Mouse (Mus musculus) neural tube, embryonic 12.5 days (tissue): ENCODE data around the gene Gm11060. TPM values are rescaled to one million over a fixed set of nuclear protein-coding genes. Genes with fewer than 3 reads are reported as not detected.

ENCODE experiments used
- ATAC-seq: fragments of 200-750 bp; cut with Nextera tagmentation; 2 replicates; pipeline ENCODE4 v1.8.0; 2017; ENCODE audit warnings: low read depth, mild to moderate bottlenecking, moderate TSS enrichment, moderate library complexity; ENCODE audit not compliant: low FRiP score
- H3K27ac ChIP-seq: fragments of 300-500 bp; sonication (generic); 2 replicates; pipeline ENCODE4 v1.5.1; 2016
- H3K27me3 ChIP-seq: fragments of 300-500 bp; sonication (generic); replicated peaks from 2 replicates; pipeline ENCODE4 v1.6.1; 2016; ENCODE audit warnings: mild to moderate bottlenecking
- H3K36me3 ChIP-seq: fragments of 300-500 bp; sonication (generic); 2 replicates; pipeline ENCODE4 v1.6.1; 2016; ENCODE audit warnings: mild to moderate bottlenecking
- H3K4me1 ChIP-seq: fragments of 300-500 bp; sonication (generic); 2 replicates; pipeline ENCODE4 v1.6.1; 2016
- H3K4me2 ChIP-seq: fragments of 300-500 bp; sonication (generic); replicated peaks from 2 replicates; pipeline ENCODE4 v1.6.1; 2016; ENCODE audit warnings: mild to moderate bottlenecking
- H3K4me3 ChIP-seq: fragments of 300-500 bp; sonication (generic); 2 replicates; pipeline ENCODE4 v1.5.1; 2016
- H3K9ac ChIP-seq: fragments of 300-500 bp; sonication (generic); 2 replicates; pipeline ENCODE4 v1.6.1; 2016; ENCODE audit warnings: mild to moderate bottlenecking
- H3K9me3 ChIP-seq: fragments of 300-500 bp; sonication (generic); 2 replicates; pipeline ENCODE4 v1.6.1; 2016; ENCODE audit warnings: mild to moderate bottlenecking
- WGBS: fragments of 180-500 bp; shearing (Covaris S2); methylation state at CpG from one replicate; pipeline ENCODE4 v1.1.7; 2016; 5-methylcytosine and 5-hydroxymethylcytosine counted together
- polyA plus RNA-seq: library from polyadenylated mRNA; unstranded; fragments of >200 nt; fragmentation: Nextera tagmentation; extraction: Ambion mirVana; gene quantifications from 2 replicates; pipeline ENCODE4 v1.2.1, GENCODE M21; 2016

Gm11060 gene
- polyA plus RNA-seq = not detected in 2 replicates

DNA sequence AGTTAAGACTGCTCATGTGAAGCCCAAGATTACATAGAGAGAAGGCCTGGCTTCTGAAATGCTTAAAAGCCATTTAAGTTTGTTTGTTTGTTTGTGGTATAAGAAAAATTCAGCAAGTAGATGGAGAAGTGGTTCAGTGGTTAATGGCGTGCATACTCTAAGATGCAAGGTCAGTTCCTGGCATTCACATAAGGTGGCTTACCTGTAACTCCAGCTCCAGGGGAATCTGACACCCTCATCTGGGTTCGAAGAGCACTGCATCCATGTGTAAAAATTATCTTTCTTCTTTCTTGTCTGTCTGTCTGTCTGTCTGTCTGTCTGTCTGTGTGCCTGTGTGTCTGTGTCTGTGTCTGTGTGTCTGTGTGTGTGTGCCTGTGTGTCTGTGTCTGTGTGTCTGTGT lies at the start of gene Gm11060:
Gene Gm11060 (plus strand): TSS at position 301 of the 400 bp plus-strand sequence.
- no peak for ATAC-seq
- Histone ChIP-seq H3K27ac (no peak within 1 kb of the TSS), H3K27me3 (no peaks in the 10 kb centered on the region), H3K9me3 (no peaks in the 10 kb centered on the region), H3K4me1 (peaks cover 27% of the 10 kb centered on the region), H3K4me3 (no peak within 1 kb of the TSS), H3K9ac (no peak within 1 kb of the TSS), H3K4me2 (no peak within 1 kb of the TSS), H3K36me3 (no peaks in the 10 kb centered on the region)
- 89% methylated on average over 2 of the region's 2 CpGs for whole genome bisulfite sequencing

DNA sequence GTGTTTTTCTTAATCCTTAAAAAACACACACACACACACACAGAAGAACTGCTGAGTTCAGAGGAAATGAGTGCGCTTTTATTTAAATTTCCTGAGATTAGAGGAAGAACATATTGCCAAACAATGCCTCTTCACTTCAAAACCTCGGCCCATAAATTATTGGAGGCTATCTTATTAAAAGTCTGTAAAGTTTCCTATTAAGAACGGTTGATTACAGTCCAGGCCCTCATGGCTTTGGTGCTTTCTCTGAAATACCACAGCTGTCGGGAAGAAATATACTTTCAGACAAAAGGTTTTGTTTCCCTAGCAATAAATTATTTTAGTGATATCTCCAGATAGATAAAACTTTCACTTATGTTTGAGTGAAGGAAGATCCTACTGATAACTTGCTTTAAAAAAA lies 48.7 kb upstream of the Gm11060 start:
- Histone ChIP-seq H3K4me2 (no peak overlapping the region), H3K27ac (no peak overlapping the region), H3K4me1 (no peaks in the 10 kb centered on the region), H3K9ac (no peak overlapping the region), H3K9me3 (no peaks in the 10 kb centered on the region), H3K4me3 (no peak overlapping the region), H3K36me3 (no peaks in the 10 kb centered on the region), H3K27me3 (no peaks in the 10 kb centered on the region)
- ATAC-seq = no peak
- WGBS = 39% methylated on average over 4 of the region's 4 CpGs

DNA sequence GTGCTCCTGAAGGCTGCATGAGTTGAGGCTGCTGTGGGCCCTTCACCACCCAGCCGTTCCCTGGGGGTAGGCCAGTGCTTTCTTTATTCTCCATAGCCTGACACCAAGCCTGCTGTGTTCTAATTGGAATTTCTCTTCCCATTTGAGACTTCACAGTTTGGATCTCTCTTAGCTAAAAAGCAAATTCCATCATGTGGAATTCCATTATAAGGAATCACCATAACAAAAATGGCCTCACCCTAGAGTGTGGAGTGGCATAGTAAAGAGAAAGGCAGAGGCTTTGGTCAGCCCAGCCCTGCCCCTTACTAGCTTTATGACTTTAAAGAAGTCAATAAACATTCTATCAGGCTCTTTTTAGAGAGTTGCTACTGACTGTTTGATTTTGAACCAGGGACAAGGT lies 43.5 kb upstream of the Gm11060 start:
- Histone ChIP-seq H3K9me3 (no peaks in the 10 kb centered on the region), H3K36me3 (no peaks in the 10 kb centered on the region), H3K4me1 (no peaks in the 10 kb centered on the region), H3K4me3 (no peak overlapping the region), H3K9ac (no peak overlapping the region), H3K27me3 (no peaks in the 10 kb centered on the region), H3K4me2 (no peak overlapping the region), H3K27ac (no peak overlapping the region)
- WGBS = 57% methylated on average over 1 of the region's 1 CpGs
- no peak for ATAC-seq

DNA sequence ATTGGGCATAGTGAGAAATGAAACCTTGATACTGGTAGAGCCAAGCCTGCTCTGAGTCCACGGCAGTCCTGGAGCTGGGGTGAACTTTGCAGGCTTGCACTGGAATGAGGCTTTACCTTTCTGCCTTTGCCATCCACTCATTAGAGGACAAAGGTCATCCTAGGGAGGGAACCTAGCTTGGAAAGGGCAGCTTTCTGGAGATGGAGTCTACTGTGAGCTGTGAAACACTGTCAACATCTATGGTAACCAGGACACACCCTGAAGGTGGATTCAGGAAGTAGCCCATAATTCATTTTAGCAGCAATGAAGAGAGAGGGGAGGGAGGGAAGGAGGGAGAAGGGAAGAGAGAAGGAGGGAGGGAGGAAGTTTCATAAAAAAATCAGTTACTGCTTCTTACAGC lies 36.3 kb upstream of the Gm11060 start:
- Histone ChIP-seq H3K36me3 (no peaks in the 10 kb centered on the region), H3K27ac (no peak overlapping the region), H3K4me2 (no peak overlapping the region), H3K9ac (no peak overlapping the region), H3K27me3 (no peaks in the 10 kb centered on the region), H3K4me1 (no peaks in the 10 kb centered on the region), H3K9me3 (no peaks in the 10 kb centered on the region), H3K4me3 (no peak overlapping the region)
- 85% methylated on average over 1 of the region's 1 CpGs for WGBS
- no peak for ATAC-seq

DNA sequence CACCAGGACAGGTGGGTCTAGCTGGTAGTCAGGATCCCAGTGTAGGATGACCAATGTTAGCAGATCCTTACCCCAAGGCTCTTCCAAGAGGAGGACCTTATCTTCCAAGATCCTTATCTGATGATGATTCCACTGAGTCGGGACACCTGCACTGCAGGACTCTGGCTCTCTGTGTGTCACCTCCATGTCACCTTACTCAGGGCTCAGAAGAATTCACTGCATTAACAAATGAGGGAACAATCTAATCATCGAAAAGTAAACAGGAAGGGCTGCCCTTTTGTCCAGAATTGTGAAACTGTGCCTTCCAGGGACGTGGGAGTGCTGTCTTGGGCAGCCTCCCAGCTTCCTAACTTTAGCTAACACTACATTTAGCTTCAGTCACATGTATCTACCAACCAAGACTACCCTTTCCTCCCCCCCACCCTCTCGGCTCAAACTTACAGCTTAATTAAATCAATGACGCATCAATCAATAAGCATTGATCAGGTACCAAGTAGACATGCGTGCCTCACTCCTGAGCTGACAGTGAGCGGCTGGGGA lies 33.2 kb upstream of the Gm11060 start:
- no peak for ATAC-seq
- no peaks in the 10 kb centered on the region for H3K27me3 ChIP-seq
- no peak overlapping the region for H3K4me2 ChIP-seq
- H3K9me3 ChIP-seq = no peaks in the 10 kb centered on the region
- H3K9ac ChIP-seq = no peak overlapping the region
- 85% methylated on average over 7 of the region's 7 CpGs for WGBS
- H3K27ac ChIP-seq = no peak overlapping the region
- no peaks in the 10 kb centered on the region for H3K4me1 ChIP-seq
- H3K4me3 ChIP-seq = no peak overlapping the region
- no peaks in the 10 kb centered on the region for H3K36me3 ChIP-seq

DNA sequence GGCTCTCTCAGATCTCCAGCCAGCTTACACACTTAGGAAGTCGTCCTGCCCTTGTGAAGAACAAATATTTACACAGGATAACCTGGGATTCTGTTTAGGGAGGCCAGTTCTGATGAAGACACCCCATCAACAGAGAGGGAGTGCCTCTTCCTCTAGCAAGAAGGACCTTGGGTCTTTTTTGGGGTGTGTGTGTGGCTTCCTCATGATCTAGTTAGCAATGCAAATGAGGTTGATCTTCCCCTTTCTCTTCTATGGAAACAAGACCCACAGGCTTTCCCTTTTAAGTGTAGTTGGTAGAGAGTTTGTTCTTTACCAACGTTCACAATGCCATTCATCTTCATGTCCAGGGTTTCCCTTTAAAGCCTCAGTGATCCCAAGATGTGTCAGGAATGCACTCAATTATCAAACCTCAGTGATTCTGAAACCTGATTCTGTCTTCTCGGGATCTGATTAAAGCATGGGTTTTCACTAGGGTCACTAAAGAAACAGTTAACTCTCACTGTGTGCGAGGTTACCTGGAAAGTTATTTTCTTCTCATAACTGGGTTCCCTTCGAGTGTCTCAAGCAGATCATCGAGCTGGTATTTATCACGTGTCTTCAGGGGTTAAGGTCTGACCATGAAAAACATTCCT lies 29.0 kb upstream of the Gm11060 start:
- H3K4me2 ChIP-seq = no peak overlapping the region
- no peaks in the 10 kb centered on the region for H3K9me3 ChIP-seq
- no peaks in the 10 kb centered on the region for H3K36me3 ChIP-seq
- no peak overlapping the region for H3K27ac ChIP-seq
- H3K9ac ChIP-seq = no peak overlapping the region
- ATAC-seq = no peak
- H3K4me1 ChIP-seq = no peaks in the 10 kb centered on the region
- no peak overlapping the region for H3K4me3 ChIP-seq
- WGBS = 61% methylated on average over 7 of the region's 7 CpGs
- H3K27me3 ChIP-seq = no peaks in the 10 kb centered on the region

DNA sequence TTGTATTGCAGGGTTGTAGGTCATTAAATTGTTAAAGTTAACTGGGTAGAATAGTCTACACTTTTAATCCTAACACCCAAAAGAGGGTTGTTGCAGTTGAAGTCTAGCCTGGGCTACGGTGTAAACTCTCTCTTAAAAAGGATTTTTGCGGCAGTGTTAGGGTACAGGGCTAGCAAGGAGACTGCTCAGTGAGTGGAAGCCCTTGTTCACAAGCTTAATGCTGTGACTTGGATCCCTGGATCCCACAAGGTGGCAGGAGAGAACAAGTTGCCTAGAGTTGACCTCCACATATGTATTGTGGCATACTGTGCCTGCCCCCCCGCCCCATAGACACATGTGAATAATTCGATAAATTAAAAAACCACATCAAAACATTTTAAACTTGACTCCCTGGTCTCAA lies 19.3 kb upstream of the Gm11060 start:
- no peaks in the 10 kb centered on the region for H3K27me3 ChIP-seq
- H3K4me2 ChIP-seq = no peak overlapping the region
- H3K4me3 ChIP-seq = no peak overlapping the region
- no peak for ATAC-seq
- H3K9ac ChIP-seq = no peak overlapping the region
- H3K9me3 ChIP-seq = no peaks in the 10 kb centered on the region
- WGBS = 81% methylated on average over 4 of the region's 4 CpGs
- H3K36me3 ChIP-seq = no peaks in the 10 kb centered on the region
- no peaks in the 10 kb centered on the region for H3K4me1 ChIP-seq
- H3K27ac ChIP-seq = no peak overlapping the region

DNA sequence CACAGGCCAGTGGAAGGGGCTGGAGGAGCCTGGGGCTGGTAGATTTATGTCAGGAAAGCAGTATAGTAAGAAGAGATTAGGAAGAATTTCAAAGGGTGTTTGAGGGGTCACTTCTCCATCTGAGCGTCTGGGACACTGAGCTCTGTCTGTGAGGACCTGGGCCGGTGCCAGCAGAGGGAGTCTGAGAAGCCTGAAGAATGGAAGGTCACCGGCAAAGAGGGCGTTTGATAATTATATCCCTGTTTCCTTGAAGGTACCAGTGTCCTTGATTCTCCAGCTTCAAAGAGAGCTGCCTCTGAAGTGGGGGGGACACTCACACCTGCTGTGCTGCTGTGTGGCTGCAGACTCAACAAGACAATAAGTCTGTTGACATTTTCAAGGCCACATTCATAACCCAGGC lies 17.6 kb upstream of the Gm11060 start:
- Histone ChIP-seq H3K9ac (no peak overlapping the region), H3K36me3 (no peaks in the 10 kb centered on the region), H3K4me3 (no peak overlapping the region), H3K4me2 (no peak overlapping the region), H3K27ac (no peak overlapping the region), H3K9me3 (no peaks in the 10 kb centered on the region), H3K4me1 (no peaks in the 10 kb centered on the region), H3K27me3 (no peaks in the 10 kb centered on the region)
- ATAC-seq = no peak
- 40% methylated on average over 4 of the region's 4 CpGs for WGBS

DNA sequence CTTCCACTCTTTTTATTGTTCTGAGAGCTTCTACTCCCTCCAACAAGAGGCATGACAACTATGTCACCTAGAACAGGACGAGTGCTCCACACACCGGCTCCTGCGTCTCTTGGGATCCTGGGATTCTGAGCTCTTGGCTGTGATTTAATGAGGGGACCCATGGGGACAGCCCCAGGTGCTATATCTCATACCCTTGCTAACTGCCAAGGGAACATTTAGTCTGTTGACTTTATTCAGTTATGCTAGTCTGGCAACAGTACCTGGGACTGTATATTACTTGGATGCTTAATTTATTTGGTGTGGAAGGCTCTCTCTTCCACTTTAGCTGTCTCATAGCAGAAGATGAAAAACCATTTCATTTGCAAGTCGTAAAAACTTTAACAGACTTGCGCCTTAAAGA lies 16.0 kb upstream of the Gm11060 start:
- Histone ChIP-seq H3K9ac (no peak overlapping the region), H3K27me3 (no peaks in the 10 kb centered on the region), H3K4me1 (no peaks in the 10 kb centered on the region), H3K4me2 (no peak overlapping the region), H3K4me3 (no peak overlapping the region), H3K27ac (no peak overlapping the region), H3K9me3 (no peaks in the 10 kb centered on the region), H3K36me3 (no peaks in the 10 kb centered on the region)
- no peak for ATAC-seq
- WGBS = 74% methylated on average over 5 of the region's 5 CpGs

DNA sequence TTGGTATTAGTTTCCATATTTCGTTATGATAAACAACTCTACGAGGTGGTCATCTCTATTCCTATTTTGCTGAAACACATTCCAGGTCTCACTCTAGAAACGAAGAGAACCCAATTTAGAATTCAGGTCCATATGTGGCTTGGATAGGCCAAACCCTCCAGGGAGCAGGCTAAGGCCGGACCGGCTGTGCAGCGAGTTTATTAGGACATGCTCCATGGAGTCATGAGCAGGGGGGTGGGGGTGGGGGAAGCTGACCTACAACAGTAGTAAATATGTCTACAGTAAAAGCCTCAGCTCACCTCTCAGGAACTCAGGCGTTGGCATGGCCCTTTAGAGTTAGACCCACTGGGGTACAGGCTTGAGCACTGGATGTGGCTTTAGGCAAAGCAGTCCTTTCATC lies 14.7 kb upstream of the Gm11060 start:
- no peak overlapping the region for H3K27ac ChIP-seq
- WGBS = 82% methylated on average over 7 of the region's 7 CpGs

DNA sequence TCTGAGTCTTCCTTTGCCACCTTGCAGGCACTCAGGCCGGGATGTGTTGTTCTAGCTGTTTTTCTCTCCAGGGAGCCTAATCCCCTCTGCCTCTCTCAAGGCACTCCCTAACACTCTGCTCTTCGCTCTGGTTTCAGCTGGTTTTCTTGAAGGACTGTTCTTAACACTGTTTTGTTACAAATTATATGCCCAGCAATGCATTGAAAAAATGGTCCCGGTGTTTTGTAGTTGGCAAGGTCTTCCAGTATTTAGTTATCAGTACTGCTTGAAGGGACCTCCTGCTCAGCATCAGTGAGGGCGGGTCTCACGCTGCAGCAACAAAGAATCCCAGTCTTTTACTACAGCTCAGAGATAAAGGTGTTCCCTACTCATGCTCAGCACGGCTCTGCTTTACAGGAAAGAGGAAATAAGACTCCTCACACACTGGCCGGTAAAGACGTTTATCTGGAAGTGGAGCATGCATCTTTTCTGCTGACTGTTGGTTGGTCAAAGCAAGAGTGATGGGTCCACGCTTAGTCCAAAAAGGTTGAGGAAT lies 9.5 kb upstream of the Gm11060 start:
- no peak for ATAC-seq
- no peak overlapping the region for H3K9ac ChIP-seq
- no peak overlapping the region for H3K4me2 ChIP-seq
- H3K36me3 ChIP-seq = no peaks in the 10 kb centered on the region
- no peaks in the 10 kb centered on the region for H3K4me1 ChIP-seq
- no peaks in the 10 kb centered on the region for H3K9me3 ChIP-seq
- H3K27me3 ChIP-seq = no peaks in the 10 kb centered on the region
- WGBS = 31% methylated on average over 9 of the region's 9 CpGs
- no peak overlapping the region for H3K4me3 ChIP-seq
- no peak overlapping the region for H3K27ac ChIP-seq

More for the DNA sequence above, 14.7 kb upstream of the Gm11060 start:
- Histone ChIP-seq H3K4me3 (no peak overlapping the region), H3K27me3 (no peaks in the 10 kb centered on the region), H3K36me3 (no peaks in the 10 kb centered on the region), H3K4me1 (no peaks in the 10 kb centered on the region), H3K9me3 (no peaks in the 10 kb centered on the region), H3K9ac (no peak overlapping the region), H3K4me2 (no peak overlapping the region)
- no peak for ATAC-seq

DNA sequence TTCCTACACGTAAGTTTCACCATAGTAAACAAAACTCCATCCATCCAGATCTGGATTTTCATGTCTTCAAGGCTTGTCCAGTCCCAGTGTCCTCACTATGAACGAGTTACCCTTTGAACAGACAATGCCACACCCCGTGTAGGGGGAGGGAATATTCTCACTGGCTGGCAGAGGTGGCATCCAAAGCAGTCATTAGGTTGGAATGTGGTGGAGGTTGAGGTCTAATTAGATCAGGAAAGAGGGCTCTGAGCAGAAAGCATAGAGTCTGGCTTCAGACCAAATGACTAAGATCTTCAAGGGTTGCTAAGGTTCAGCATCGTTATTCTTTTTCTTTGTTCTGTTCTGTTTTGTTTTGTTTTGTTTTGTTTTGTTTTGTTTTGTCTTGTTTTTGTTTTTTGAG lies 7.8 kb upstream of the Gm11060 start:
- no peak for ATAC-seq
- H3K9me3 ChIP-seq = no peaks in the 10 kb centered on the region
- 76% methylated on average over 4 of the region's 4 CpGs for WGBS
- no peaks in the 10 kb centered on the region for H3K27me3 ChIP-seq
- H3K4me2 ChIP-seq = no peak overlapping the region
- H3K27ac ChIP-seq = no peak overlapping the region
- H3K4me3 ChIP-seq = no peak overlapping the region
- no peaks in the 10 kb centered on the region for H3K36me3 ChIP-seq
- no peak overlapping the region for H3K9ac ChIP-seq
- peaks cover 12% of the 10 kb centered on the region for H3K4me1 ChIP-seq

DNA sequence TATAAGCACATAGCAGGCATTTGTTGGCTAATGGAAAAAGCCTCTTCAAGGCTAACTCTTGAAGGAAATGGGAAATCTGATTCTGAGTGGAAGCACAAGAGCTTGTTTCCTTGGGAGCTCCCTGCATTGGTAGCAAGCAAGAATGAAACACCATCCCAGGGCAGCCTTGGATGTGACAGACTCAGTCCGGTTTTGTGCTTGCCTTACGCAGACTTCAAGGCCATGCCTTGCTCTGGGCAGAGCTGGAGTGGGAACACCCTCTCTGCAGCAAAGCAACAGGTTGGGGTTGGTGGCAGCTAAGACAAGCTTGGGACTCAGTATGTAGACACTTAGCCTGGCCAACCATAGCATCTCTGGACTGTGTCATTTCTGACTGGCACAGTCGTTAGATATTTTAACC lies 5.7 kb upstream of the Gm11060 start:
- ATAC-seq = no peak
- no peak overlapping the region for H3K27ac ChIP-seq
- WGBS = 92% methylated on average over 3 of the region's 3 CpGs
- no peak overlapping the region for H3K9ac ChIP-seq
- peaks cover 27% of the 10 kb centered on the region for H3K4me1 ChIP-seq
- H3K4me2 ChIP-seq = no peak overlapping the region
- no peaks in the 10 kb centered on the region for H3K36me3 ChIP-seq
- H3K4me3 ChIP-seq = no peak overlapping the region
- H3K27me3 ChIP-seq = no peaks in the 10 kb centered on the region
- H3K9me3 ChIP-seq = no peaks in the 10 kb centered on the region
